Mouse (Mus musculus) forebrain, postnatal 0 days (tissue): ENCODE measurements around the gene Wwox. TPM values are rescaled to one million over a fixed set of nuclear protein-coding genes. Genes with fewer than 3 reads are reported as not detected.

ENCODE experiments used
- ATAC-seq: fragments of 200-750 bp; cut with Nextera tagmentation; 2 replicates; pipeline ENCODE4 v1.8.0; 2017; ENCODE audit warnings: mild to moderate bottlenecking, moderate library complexity
- DNase-seq: peaks from one replicate; pipeline ENCODE4 v3.0.0-alpha.2; 2015
- H3K27ac ChIP-seq: fragments of 300-500 bp; sonication (generic); 2 replicates; pipeline ENCODE4 v1.5.1; 2014; ENCODE audit warnings: low read depth, mild to moderate bottlenecking, antibody characterized with exemption, low read length, moderate library complexity, mixed read lengths
- H3K27me3 ChIP-seq: fragments of 300-500 bp; sonication (generic); 2 replicates; pipeline ENCODE4 v1.6.1; 2014; ENCODE audit warnings: mild to moderate bottlenecking, low read length, mixed read lengths; ENCODE audit not compliant: insufficient read depth
- H3K36me3 ChIP-seq: fragments of 300-500 bp; sonication (generic); 2 replicates; pipeline ENCODE4 v1.6.1; 2014; ENCODE audit warnings: mild to moderate bottlenecking, moderate library complexity; ENCODE audit not compliant: insufficient read depth
- H3K4me1 ChIP-seq: fragments of 300-500 bp; sonication (generic); 2 replicates; pipeline ENCODE4 v1.6.1; 2014; ENCODE audit warnings: antibody characterized with exemption; ENCODE audit not compliant: insufficient read depth
- H3K4me2 ChIP-seq: fragments of 300-500 bp; sonication (generic); 2 replicates; pipeline ENCODE4 v1.6.1; 2014; ENCODE audit warnings: low read depth, mild to moderate bottlenecking, moderate library complexity
- H3K4me3 ChIP-seq: fragments of 300-500 bp; sonication (generic); 2 replicates; pipeline ENCODE4 v1.5.1; 2014; ENCODE audit warnings: low read depth, low read length, mixed read lengths
- H3K9ac ChIP-seq: fragments of 300-500 bp; sonication (generic); 2 replicates; pipeline ENCODE4 v1.6.1; 2014; ENCODE audit warnings: mild to moderate bottlenecking
- H3K9me3 ChIP-seq: fragments of 300-500 bp; sonication (generic); 2 replicates; pipeline ENCODE4 v1.6.1; 2016; ENCODE audit warnings: low read length
- CTCF ChIP-seq: sonication (generic); IDR thresholded peaks from 2 replicates; pipeline ENCODE4 v1.5.1; 2016; ENCODE audit warnings: antibody characterized with exemption, control low read depth, low read depth
- WGBS: fragments of 180-500 bp; shearing (Covaris S2); extraction: QIAGEN DNeasy Blood & Tissue Kit; methylation state at CpG from one replicate; pipeline ENCODE4 v1.1.7; 2014; 5-methylcytosine and 5-hydroxymethylcytosine counted together
- polyA plus RNA-seq: library from polyadenylated mRNA; unstranded; fragments of >200 nt; fragmentation: Nextera tagmentation; extraction: Ambion mirVana; gene quantifications from 2 replicates; pipeline ENCODE4 v1.2.1, GENCODE M21; 2015
- total RNA-seq: library from RNA; depleted of rRNA; stranded (reverse); fragments of >200 nt; gene quantifications from 2 replicates; pipeline ENCODE4 v1.2.3, GENCODE M21; 2014

Gene Wwox
- total and polyA plus RNA-seq, 2 experiments from 2014 or later = 13.2 to 17.3 TPM

- H3K4me2 ChIP-seq = no peak within 1 kb of the TSS
- TF ChIP-seq CTCF = no peak
- WGBS = 78% methylated on average over 8 of the region's 8 CpGs
- ATAC-seq = no peak
- DNase-seq = no peak
- no peaks in the 10 kb centered on the region for H3K27me3 ChIP-seq
- no peak within 1 kb of the TSS for H3K9ac ChIP-seq
- H3K27ac ChIP-seq = no peak within 1 kb of the TSS
- H3K9me3 ChIP-seq = no peaks in the 10 kb centered on the region
- H3K4me1 ChIP-seq = no peaks in the 10 kb centered on the region
- no peak within 1 kb of the TSS for H3K4me3 ChIP-seq
- no peaks in the 10 kb centered on the region for H3K36me3 ChIP-seq
Measured at GRCm38 (mm10) chr8:114417786-114418185, 21.7 kb upstream of the Wwox start, which contains the start of gene Clec3a. Clec3a (plus strand) TSS chr8:114418086.

DNA sequence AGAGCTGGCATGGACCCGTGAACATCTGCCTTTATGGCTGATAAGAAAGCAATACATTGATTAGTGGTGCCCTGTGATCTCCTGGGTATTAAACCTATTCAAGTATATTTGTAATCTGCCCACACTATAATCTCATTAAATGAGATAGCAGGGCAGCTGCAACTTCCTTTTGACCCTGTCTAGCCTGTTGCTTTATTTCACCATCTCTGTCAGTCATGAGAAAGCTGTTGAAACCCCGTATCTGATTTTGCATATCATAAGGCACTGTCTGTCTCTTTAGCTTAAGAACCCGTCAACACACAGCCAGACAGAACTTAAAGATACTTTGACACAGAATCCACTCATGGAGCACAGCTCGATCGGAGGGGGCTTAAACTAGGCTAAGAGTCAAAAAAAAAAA is 21.0 kb upstream of the Wwox start:
- H3K4me2 ChIP-seq = no peak overlapping the region
- H3K9me3 ChIP-seq = no peaks in the 10 kb centered on the region
- DNase-seq (no peak), ATAC-seq (no peak)
- H3K4me1 ChIP-seq = no peaks in the 10 kb centered on the region
- no peak overlapping the region for H3K4me3 ChIP-seq
- H3K9ac ChIP-seq = no peak overlapping the region
- WGBS = 84% methylated on average over 5 of the region's 5 CpGs
- H3K36me3 ChIP-seq = no peaks in the 10 kb centered on the region
- no peaks in the 10 kb centered on the region for H3K27me3 ChIP-seq
- H3K27ac ChIP-seq = no peak overlapping the region
- no peak for TF ChIP-seq CTCF

DNA sequence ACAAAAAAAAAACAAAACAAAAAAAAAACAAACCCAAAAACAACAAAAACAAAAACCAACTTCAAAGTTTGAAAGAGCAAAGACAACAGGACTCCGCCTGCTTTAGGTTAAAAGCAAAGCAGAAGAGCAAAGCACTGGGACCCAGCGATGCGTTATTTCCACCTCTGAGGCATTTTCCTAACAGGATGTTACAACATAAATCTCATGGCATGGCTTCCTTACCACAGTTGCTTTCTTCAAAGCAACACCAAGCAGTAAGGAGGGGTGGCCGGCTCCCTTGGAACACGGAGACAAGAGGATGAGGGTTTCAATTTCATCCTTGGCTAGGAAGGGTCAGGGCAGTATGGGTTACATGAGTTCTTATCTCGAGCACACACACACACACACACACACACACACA is 20.6 kb upstream of the Wwox start:
- 81% methylated on average over 6 of the region's 6 CpGs for WGBS
- TF ChIP-seq CTCF = no peak
- Histone ChIP-seq H3K4me1 (no peaks in the 10 kb centered on the region), H3K9ac (no peak overlapping the region), H3K27ac (no peak overlapping the region), H3K4me2 (no peak overlapping the region), H3K27me3 (no peaks in the 10 kb centered on the region), H3K4me3 (no peak overlapping the region), H3K9me3 (no peaks in the 10 kb centered on the region), H3K36me3 (no peaks in the 10 kb centered on the region)
- DNase-seq (no peak), ATAC-seq (no peak)

DNA sequence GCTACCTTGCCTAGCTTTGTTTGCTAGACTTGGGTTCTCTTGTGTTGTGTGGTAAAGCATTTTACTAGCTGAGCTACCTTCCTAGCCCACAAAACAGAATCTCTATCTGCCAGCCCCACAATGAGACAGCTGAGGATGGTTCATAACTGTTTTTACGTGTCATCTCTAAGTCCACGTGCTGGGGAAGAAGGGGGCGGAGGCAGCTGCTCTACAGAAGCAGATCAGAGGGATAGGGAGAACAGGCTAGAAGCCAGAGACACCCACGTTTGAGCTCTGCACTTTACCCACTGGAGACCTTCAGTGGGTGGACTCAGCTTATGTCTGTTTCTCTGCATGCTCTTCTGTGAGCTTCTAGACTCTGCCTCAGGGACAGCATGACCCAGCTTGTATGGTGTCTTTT is 17.9 kb upstream of the Wwox start:
- Histone ChIP-seq H3K4me3 (no peak overlapping the region), H3K4me1 (no peaks in the 10 kb centered on the region), H3K27ac (no peak overlapping the region), H3K27me3 (no peaks in the 10 kb centered on the region), H3K9me3 (no peaks in the 10 kb centered on the region), H3K4me2 (no peak overlapping the region), H3K9ac (no peak overlapping the region), H3K36me3 (no peaks in the 10 kb centered on the region)
- TF ChIP-seq CTCF = no peak
- no peak for DNase-seq
- WGBS = 86% methylated on average over 4 of the region's 4 CpGs
- ATAC-seq = no peak

GRCm38 (mm10) chr8:114438236-114438635 is 1.2 kb upstream of the Wwox start:
- Histone ChIP-seq H3K27me3 (no peaks in the 10 kb centered on the region), H3K9ac (no peak overlapping the region), H3K4me1 (no peaks in the 10 kb centered on the region; the same call in 1 of the 2 replicates), H3K4me3 (no peak overlapping the region), H3K4me2 (no peak overlapping the region), H3K27ac (no peak overlapping the region), H3K9me3 (no peaks in the 10 kb centered on the region), H3K36me3 (no peaks in the 10 kb centered on the region)
- DNase-seq (peak; percentile 79), ATAC-seq (no peak)
- TF ChIP-seq CTCF = peak; percentile 91
- 5% methylated on average over 6 of the region's 6 CpGs for WGBS

DNA sequence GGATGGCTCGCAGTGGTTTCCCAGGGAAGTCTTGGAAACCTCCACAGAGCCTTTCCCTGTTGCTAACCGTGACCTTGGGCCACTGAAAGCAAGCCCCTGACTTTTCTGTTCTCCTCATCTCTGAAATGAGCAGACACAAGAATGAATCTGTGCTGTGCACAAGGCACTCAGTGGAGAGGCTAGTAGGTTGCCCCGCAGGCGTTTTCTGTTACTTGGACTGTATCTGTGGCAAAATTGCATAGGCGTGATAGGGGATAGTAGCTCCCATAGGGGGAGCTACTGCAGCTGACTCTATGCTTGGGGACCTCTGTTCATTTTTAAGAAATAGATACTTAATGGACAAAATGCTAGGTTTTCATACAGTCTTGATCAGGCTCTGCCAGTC is 742 bp downstream of the Wwox start:
- H3K4me3 ChIP-seq = peak overlapping the region; percentile 63
- no peaks in the 10 kb centered on the region; the same call in 1 of the 2 replicates for H3K4me1 ChIP-seq
- TF ChIP-seq CTCF = no peak
- H3K27ac ChIP-seq = no peak overlapping the region
- no peaks in the 10 kb centered on the region for H3K27me3 ChIP-seq
- WGBS = 13% methylated on average over 5 of the region's 5 CpGs
- ATAC-seq (no peak), DNase-seq (no peak)
- no peaks in the 10 kb centered on the region for H3K9me3 ChIP-seq
- H3K4me2 ChIP-seq = peak overlapping the region; percentile 72
- no peaks in the 10 kb centered on the region for H3K36me3 ChIP-seq
- peak overlapping the region; percentile 54 for H3K9ac ChIP-seq

DNA sequence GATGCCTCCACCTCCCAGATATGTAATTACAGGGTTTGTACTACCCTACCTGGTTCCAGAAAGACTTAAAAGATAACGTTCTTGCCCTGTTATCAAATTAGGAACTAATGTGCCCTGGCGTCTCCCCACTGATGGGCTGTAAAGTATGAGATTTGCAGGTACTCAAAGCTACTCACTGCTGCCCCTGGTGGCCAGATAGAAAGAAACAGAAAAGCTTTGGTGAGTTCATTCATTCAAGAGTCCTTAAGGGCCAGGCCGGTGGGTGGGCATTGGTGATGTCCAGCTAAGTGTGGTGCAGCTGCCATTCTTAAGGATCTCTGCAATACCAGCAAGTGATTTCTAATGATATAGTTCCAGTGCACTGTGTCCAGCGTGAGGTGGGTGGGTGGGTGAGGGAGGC is 2.2 kb downstream of the Wwox start:
- WGBS = 87% methylated on average over 4 of the region's 4 CpGs
- no peak for ATAC-seq
- DNase-seq = no peak
- H3K9me3 ChIP-seq = no peaks in the 10 kb centered on the region
- peak; percentile 61 for TF ChIP-seq CTCF
- no peaks in the 10 kb centered on the region for H3K36me3 ChIP-seq
- H3K4me2 ChIP-seq = no peak overlapping the region
- no peak overlapping the region for H3K27ac ChIP-seq
- H3K4me3 ChIP-seq = no peak overlapping the region
- no peaks in the 10 kb centered on the region; the same call in 1 of the 2 replicates for H3K4me1 ChIP-seq
- no peak overlapping the region for H3K9ac ChIP-seq
- no peaks in the 10 kb centered on the region for H3K27me3 ChIP-seq

GRCm38 (mm10) chr8:114446884-114447283 is 7.4 kb downstream of the Wwox start:
- WGBS = 93% methylated on average over 7 of the region's 7 CpGs
- H3K36me3 ChIP-seq = peaks cover 4% of the 10 kb centered on the region
- no peaks in the 10 kb centered on the region for H3K9me3 ChIP-seq
- H3K27ac ChIP-seq = no peak overlapping the region
- DNase-seq (no peak), ATAC-seq (no peak)
- no peak for TF ChIP-seq CTCF
- no peak overlapping the region for H3K4me2 ChIP-seq
- no peak overlapping the region for H3K4me3 ChIP-seq
- no peaks in the 10 kb centered on the region for H3K4me1 ChIP-seq
- no peaks in the 10 kb centered on the region for H3K27me3 ChIP-seq
- H3K9ac ChIP-seq = no peak overlapping the region
